In genomic region chr4:72800014-72800786, GRCm38 (mm10) we compare ENCODE assay signal across 17 mouse cellular contexts. TPM values are rescaled to one million over a fixed set of nuclear protein-coding genes. Genes with fewer than 3 reads are reported as not detected.
DNase-seq lines count a peak whose midpoint lies in the region; ATAC-seq and TF ChIP-seq lines count a peak whose summit lies in the region.
"Had no signal": no experiment of that assay in that cellular context is flagged by ENCODE, and none has a peak within 500 bp of the region (broad histone marks: within the 10 kb centered on the region; RNA-seq: fewer than 3 reads in every experiment).

No protein-coding gene starts in this region.

- H3K36me3 ChIP-seq in neural tube, embryonic 11.5 days (ENCODE audit: control insufficient read depth, insufficient read depth, low read length): no peaks in the 10 kb centered on the region
- H3K36me3 ChIP-seq in hindbrain, embryonic 15.5 days: no peaks in the 10 kb centered on the region
- H3K36me3 ChIP-seq in myocyte (ENCODE audit: control insufficient read depth, insufficient read depth): no peaks in the 10 kb centered on the region
- H3K36me3 ChIP-seq: heart, embryonic 13.5 days; limb, embryonic 12.5 days had no signal

- H3K27ac ChIP-seq in neural tube, embryonic 11.5 days (ENCODE audit: low read depth, low read length): no peak overlapping the region
- no peak overlapping the region for H3K27ac ChIP-seq in hindbrain, embryonic 15.5 days (replicated peaks)
- H3K27ac ChIP-seq: heart, embryonic 13.5 days; kidney, postnatal 0 days; limb, embryonic 12.5 days had no signal

- H3K4me2 ChIP-seq in neural tube, embryonic 11.5 days (ENCODE audit: low read depth): no peak overlapping the region
- H3K4me2 ChIP-seq in hindbrain, embryonic 15.5 days: no peak overlapping the region
- peak overlapping the region; percentile 3 for H3K4me2 ChIP-seq in myocyte (ENCODE audit: low read depth)
- H3K4me2 ChIP-seq: heart, embryonic 13.5 days; limb, embryonic 12.5 days had no signal

- H3K4me1 ChIP-seq in neural tube, embryonic 11.5 days (ENCODE audit: control insufficient read depth, insufficient read depth, low read length): no peaks in the 10 kb centered on the region
- 0 out of 2 replicates have a peak, but pooled peaks cover 5% of the 10 kb centered on the region for H3K4me1 ChIP-seq in hindbrain, embryonic 15.5 days (replicated peaks)
- H3K4me1 ChIP-seq: heart, embryonic 13.5 days; limb, embryonic 12.5 days had no signal

- no peaks in the 10 kb centered on the region for H3K79me2 ChIP-seq in myocyte (ENCODE audit: control insufficient read depth, insufficient read depth)

- H3K27me3 ChIP-seq in neural tube, embryonic 11.5 days (ENCODE audit: control insufficient read depth, insufficient read depth, low read length): no peaks in the 10 kb centered on the region
- no peaks in the 10 kb centered on the region for H3K27me3 ChIP-seq in hindbrain, embryonic 15.5 days
- no peaks in the 10 kb centered on the region for H3K27me3 ChIP-seq in myocyte (ENCODE audit: control insufficient read depth, insufficient read depth, insufficient read length)
- H3K27me3 ChIP-seq: heart, embryonic 13.5 days; limb, embryonic 12.5 days had no signal

- peak; percentile 14 for DNase-seq in embryo, embryonic 11 days
- DNase-seq in embryo, embryonic 9.5 days (ENCODE audit: extremely low spot score): no peak
- no peak for DNase-seq in neural tube, embryonic 11.5 days (ENCODE audit: low spot score)
- no peak for DNase-seq in neural tube, embryonic 10.5 days (ENCODE audit: extremely low spot score, low spot score)
- DNase-seq in gastrocnemius, postnatal 25 days: no peak
- DNase-seq in liver: no peak
- DNase-seq: cerebellum, adult 2 months; gastrocnemius, postnatal 36 days; lung, adult 18-20 months had no signal

- H3K9ac ChIP-seq in neural tube, embryonic 11.5 days (ENCODE audit: low read length): no peak overlapping the region
- no peak overlapping the region for H3K9ac ChIP-seq in hindbrain, embryonic 15.5 days
- H3K9ac ChIP-seq: heart, embryonic 13.5 days; limb, embryonic 12.5 days had no signal

- WGBS in neural tube, embryonic 11.5 days: 66% methylated on average over 2 of the region's 2 CpGs
- WGBS in hindbrain, embryonic 15.5 days: 58% methylated on average over 2 of the region's 2 CpGs

- ATAC-seq in neural tube, embryonic 11.5 days (ENCODE audit: insufficient read depth, low FRiP score, low TSS enrichment): peak; percentile 53; the same call in 1 of the 2 replicates
- peak; percentile 81 for ATAC-seq in hindbrain, embryonic 15.5 days (ENCODE audit: low FRiP score, low read depth)

- no peak overlapping the region for H3ac ChIP-seq in myocyte (ENCODE audit: control insufficient read depth, insufficient read length)

- no peak overlapping the region for H3K4me3 ChIP-seq in neural tube, embryonic 11.5 days (ENCODE audit: low read depth, low read length)
- no peak overlapping the region for H3K4me3 ChIP-seq in hindbrain, embryonic 15.5 days
- no peak overlapping the region for H3K4me3 ChIP-seq in myocyte
- H3K4me3 ChIP-seq: heart, embryonic 13.5 days; limb, embryonic 12.5 days had no signal

- no peaks in the 10 kb centered on the region for H3K9me3 ChIP-seq in neural tube, embryonic 11.5 days (ENCODE audit: control insufficient read depth, low read length)
- no peaks in the 10 kb centered on the region for H3K9me3 ChIP-seq in hindbrain, embryonic 15.5 days
- H3K9me3 ChIP-seq: heart, embryonic 13.5 days; limb, embryonic 12.5 days had no signal

- TF ChIP-seq POLR2A in myocyte (IDR thresholded peaks at IDR 0.05; ENCODE audit: insufficient read length, low read depth): no peak

TF ChIP-seq in myocyte, 11 proteins besides CTCF, POLR2A, EP300 and RAD21:
- TF ChIP-seq MYOG (IDR thresholded peaks at IDR 0.05; ENCODE audit: control insufficient read depth in 1 of 3, insufficient read depth in 1 of 3, insufficient read length in 2 of 3, low read depth in 2 of 3): peak in 1 of 3 experiments; percentile 49
- no peak for TF ChIP-seq MAX (IDR thresholded peaks at IDR 0.05; ENCODE audit: low read depth)
- TF ChIP-seq E2F4 (IDR thresholded peaks at IDR 0.05; ENCODE audit: insufficient read depth): no peak
- no peak for TF ChIP-seq CEBPB (IDR thresholded peaks at IDR 0.05; ENCODE audit: insufficient read depth, poor library complexity, severe bottlenecking)
- peak; percentile 96 for TF ChIP-seq TCF3 (IDR thresholded peaks at IDR 0.05; ENCODE audit: insufficient read length, low read depth)
- no peak for TF ChIP-seq USF1 (IDR thresholded peaks at IDR 0.05; ENCODE audit: low read depth)
- no peak for TF ChIP-seq REST (IDR thresholded peaks at IDR 0.05; ENCODE audit: insufficient read depth, insufficient read length)
- no peak for TF ChIP-seq POLR2AphosphoS2 (IDR thresholded peaks at IDR 0.05; ENCODE audit: insufficient read length, low read depth)
- TF ChIP-seq MYOD1 (IDR thresholded peaks at IDR 0.05; ENCODE audit: control insufficient read depth in 1 of 3, insufficient read length in 2 of 3, low read depth in 2 of 3): peak; percentile 78 to 97 (median 91)
- TF ChIP-seq TCF12 (IDR thresholded peaks at IDR 0.05; ENCODE audit: insufficient read depth, poor library complexity, severe bottlenecking): peak; percentile 94
- TF ChIP-seq SRF (IDR thresholded peaks at IDR 0.05; ENCODE audit: control insufficient read depth, insufficient read length, low read depth): peak; percentile 90

RNA-seq across cellular contexts. Expression of gene Aldoart1, which starts 52.2 kb away (rescaled TPM):
- not detected in 2 replicates for polyA plus RNA-seq in neural tube, embryonic 11.5 days (2014; fragmentation: Nextera tagmentation; extraction: Ambion mirVana)
- not detected in 2 replicates for polyA plus RNA-seq in hindbrain, embryonic 15.5 days (2015; fragmentation: Nextera tagmentation; extraction: Ambion mirVana)
- 0.19 TPM for polyA plus RNA-seq in myocyte (2012; fragmentation: generic; extraction: Trizol)
- total RNA-seq in gastrocnemius, postnatal 25 days (2021): under 1 TPM; 0.46 to 0.64 TPM
- total RNA-seq: layer of hippocampus, postnatal 14 days; neutrophil, adult 5-6 weeks had no signal
- polyA plus RNA-seq: intestine, embryonic 14.5 days; limb, embryonic 12.5 days had no signal
